Mouse (Mus musculus) spleen, adult 2 months (tissue): ENCODE results near the gene Ppp4r4. TPM values are rescaled to one million over a fixed set of nuclear protein-coding genes. Genes with fewer than 3 reads are reported as not detected.

Experiments used
- DNase-seq, 2 experiments: peaks; one replicate each; pipeline versions ENCODE4 v3.0.0 to v3.0.0-alpha.2; 2012 to 2021; ENCODE audit warnings: low spot score in 2 of 2, low read depth in 1 of 2
- H3K27ac ChIP-seq: fragments of 200-500 bp; 2 replicates; pipeline ENCODE4 v1.5.1; 2012; ENCODE audit warnings: low read length, inconsistent platforms; ENCODE audit not compliant: insufficient read depth
- H3K27me3 ChIP-seq: fragments of 200-500 bp; 2 replicates; pipeline ENCODE4 v1.6.1; 2012; ENCODE audit warnings: mild to moderate bottlenecking, moderate library complexity, low read length, inconsistent platforms; ENCODE audit not compliant: control insufficient read depth, insufficient read depth
- H3K36me3 ChIP-seq: fragments of 200-500 bp; 2 replicates; pipeline ENCODE4 v1.6.1; 2012; ENCODE audit warnings: mild to moderate bottlenecking, low read length, inconsistent platforms; ENCODE audit not compliant: control insufficient read depth, insufficient read depth
- H3K4me1 ChIP-seq: fragments of 200-500 bp; 2 replicates; pipeline ENCODE4 v1.6.1; 2011; ENCODE audit warnings: inconsistent platforms; ENCODE audit not compliant: control insufficient read depth, insufficient read depth, insufficient read length
- H3K4me3 ChIP-seq: fragments of 200-500 bp; 2 replicates; pipeline ENCODE4 v1.5.1; 2011; ENCODE audit warnings: mild to moderate bottlenecking, inconsistent platforms; ENCODE audit not compliant: insufficient read depth, insufficient read length; ENCODE audit errors: extremely low read depth
- CTCF ChIP-seq: fragments of 200-500 bp; IDR thresholded peaks from 2 replicates; pipeline ENCODE4 v1.5.1; 2011; ENCODE audit warnings: mild to moderate bottlenecking, inconsistent platforms; ENCODE audit not compliant: insufficient read depth, insufficient read length, insufficient replicate concordance; ENCODE audit errors: extremely low read depth
- POLR2A ChIP-seq: fragments of 200-500 bp; IDR thresholded peaks from 2 replicates; pipeline ENCODE4 v1.6.1; 2011; ENCODE audit warnings: low read depth, low read length, inconsistent platforms
- WGBS: fragments of 180-500 bp; shearing (Covaris S2); methylation state at CpG from one replicate; pipeline ENCODE4 v1.1.7; 2018; 5-methylcytosine and 5-hydroxymethylcytosine counted together
- polyA plus RNA-seq: library from polyadenylated mRNA; depleted of rRNA; stranded (reverse); fragments of >200 nt; gene quantifications from 2 replicates; pipeline ENCODE4 v1.2.3, GENCODE M21; 2012

Ppp4r4 gene
- polyA plus RNA-seq, 1 experiment = 0.08 TPM

- 82% methylated on average over 6 of the region's 6 CpGs for WGBS
Observed at GRCm38 (mm10) chr12:103550047-103550446, 18.0 kb downstream of the Ppp4r4 start.

GRCm38 (mm10) chr12:103551422-103551821 lies 19.3 kb downstream of the Ppp4r4 start:
- no peaks in the 10 kb centered on the region for H3K36me3 ChIP-seq
- H3K27me3 ChIP-seq = no peaks in the 10 kb centered on the region
- TF ChIP-seq POLR2A = no peak
- TF ChIP-seq CTCF = no peak
- H3K4me1 ChIP-seq = no peaks in the 10 kb centered on the region
- no peak overlapping the region for H3K27ac ChIP-seq
- H3K4me3 ChIP-seq = no peak overlapping the region
- 78% methylated on average over 4 of the region's 4 CpGs for WGBS
- no peak for DNase-seq

More at GRCm38 (mm10) chr12:103550047-103550446, 18.0 kb downstream of the Ppp4r4 start:
- no peak overlapping the region for H3K4me3 ChIP-seq
- no peaks in the 10 kb centered on the region for H3K36me3 ChIP-seq
- no peaks in the 10 kb centered on the region for H3K4me1 ChIP-seq
- TF ChIP-seq CTCF (no peak), POLR2A (no peak)
- H3K27me3 ChIP-seq = no peaks in the 10 kb centered on the region
- no peak for DNase-seq
- H3K27ac ChIP-seq = no peak overlapping the region

- H3K27me3 ChIP-seq = no peaks in the 10 kb centered on the region
- H3K27ac ChIP-seq = no peak overlapping the region
- H3K4me1 ChIP-seq = no peaks in the 10 kb centered on the region
- TF ChIP-seq POLR2A = no peak
- no peak for TF ChIP-seq CTCF
- H3K36me3 ChIP-seq = no peaks in the 10 kb centered on the region
- DNase-seq = no peak
- no peak overlapping the region for H3K4me3 ChIP-seq
- 64% methylated on average over 2 of the region's 2 CpGs for WGBS
Observed at GRCm38 (mm10) chr12:103552506-103552905, 20.4 kb downstream of the Ppp4r4 start.

GRCm38 (mm10) chr12:103553497-103553896 lies 21.4 kb downstream of the Ppp4r4 start:
- TF ChIP-seq POLR2A (no peak), CTCF (no peak)
- H3K4me3 ChIP-seq = no peak overlapping the region
- 58% methylated on average over 3 of the region's 3 CpGs for WGBS
- no peaks in the 10 kb centered on the region for H3K36me3 ChIP-seq
- no peaks in the 10 kb centered on the region for H3K27me3 ChIP-seq
- no peak for DNase-seq
- H3K27ac ChIP-seq = no peak overlapping the region
- H3K4me1 ChIP-seq = no peaks in the 10 kb centered on the region

GRCm38 (mm10) chr12:103556856-103557255 lies 24.8 kb downstream of the Ppp4r4 start:
- Histone ChIP-seq H3K4me1 (no peaks in the 10 kb centered on the region), H3K27me3 (no peaks in the 10 kb centered on the region), H3K27ac (no peak overlapping the region), H3K36me3 (no peaks in the 10 kb centered on the region), H3K4me3 (no peak overlapping the region)
- no peak for TF ChIP-seq CTCF
- no peak for TF ChIP-seq POLR2A
- DNase-seq = no peak
- WGBS = 87% methylated on average over 5 of the region's 5 CpGs

GRCm38 (mm10) chr12:103564726-103565125 lies 32.6 kb downstream of the Ppp4r4 start:
- no peak overlapping the region for H3K27ac ChIP-seq
- TF ChIP-seq CTCF (no peak), POLR2A (no peak)
- no peaks in the 10 kb centered on the region for H3K4me1 ChIP-seq
- WGBS = 70% methylated on average over 1 of the region's 1 CpGs
- H3K36me3 ChIP-seq = no peaks in the 10 kb centered on the region
- no peak for DNase-seq
- H3K4me3 ChIP-seq = no peak overlapping the region
- no peaks in the 10 kb centered on the region for H3K27me3 ChIP-seq

GRCm38 (mm10) chr12:103565151-103565550 lies 33.1 kb downstream of the Ppp4r4 start:
- no peaks in the 10 kb centered on the region for H3K27me3 ChIP-seq
- H3K4me1 ChIP-seq = no peaks in the 10 kb centered on the region
- H3K36me3 ChIP-seq = no peaks in the 10 kb centered on the region
- no peak overlapping the region for H3K27ac ChIP-seq
- DNase-seq = no peak
- no peak for TF ChIP-seq CTCF
- TF ChIP-seq POLR2A = no peak
- no peak overlapping the region for H3K4me3 ChIP-seq
- WGBS = 78% methylated on average over 7 of the region's 7 CpGs

- 47% methylated on average over 3 of the region's 3 CpGs for WGBS
- Histone ChIP-seq H3K27ac (no peak overlapping the region), H3K27me3 (no peaks in the 10 kb centered on the region), H3K36me3 (no peaks in the 10 kb centered on the region), H3K4me1 (no peaks in the 10 kb centered on the region), H3K4me3 (no peak overlapping the region)
- DNase-seq = no peak
- no peak for TF ChIP-seq CTCF
Observed at GRCm38 (mm10) chr12:103567129-103567528, 35.0 kb downstream of the Ppp4r4 start.
